Mouse (Mus musculus): ENCODE results near the gene Hist1h1d. TPM values are rescaled to one million over a fixed set of nuclear protein-coding genes. Genes with fewer than 3 reads are reported as not detected.
"Not testable (repeated sequence)": the region's sequence is repeated elsewhere in the genome, so short reads cannot be mapped to it uniquely, and the experiment has no call there.

The Hist1h1d gene
- total RNA-seq, 4 experiments from 2014 or later = 1.2 to 1.5 (median 1.4) TPM

DNA sequence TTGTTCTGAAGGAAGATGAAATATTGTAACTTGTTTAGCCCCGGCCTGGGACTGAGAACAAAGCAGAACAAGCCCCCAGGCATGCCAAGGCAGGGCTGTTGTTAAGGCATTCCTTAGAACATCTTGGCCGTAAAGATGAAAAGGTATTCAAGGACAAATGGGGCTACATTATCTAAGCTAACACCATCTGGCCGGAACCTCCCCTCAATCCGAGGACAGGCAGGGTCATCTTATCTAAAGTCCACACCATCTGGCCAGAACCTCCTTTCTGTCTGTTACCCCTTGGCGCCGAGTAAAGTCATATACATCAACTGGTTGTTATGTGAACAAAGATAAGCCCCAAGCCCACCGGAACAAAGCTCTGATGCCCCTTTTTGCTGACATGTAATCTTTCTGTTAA, 38.8 kb downstream of the Hist1h1d start:
- DNase-seq (ENCODE audit: low spot score) = not testable (repeated sequence)

DNA sequence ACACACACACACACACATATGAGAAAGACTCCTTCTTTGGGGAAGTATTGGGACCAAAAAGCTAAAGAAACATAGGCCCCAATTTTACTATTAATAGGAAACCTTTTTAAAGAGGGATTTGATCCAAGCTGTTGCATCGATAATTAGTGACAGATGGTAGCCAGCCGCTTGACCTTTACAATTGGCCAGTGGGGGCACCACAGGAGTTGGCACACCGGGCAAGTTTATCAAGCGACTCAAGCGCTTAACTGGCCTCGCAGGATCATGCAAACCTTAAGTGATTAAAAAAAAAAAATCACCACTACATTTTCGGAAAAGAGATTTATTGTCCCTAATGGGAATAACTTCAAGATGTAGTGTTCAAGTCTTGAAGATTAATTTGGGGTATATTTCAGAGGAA, 39.6 kb downstream of the Hist1h1d start:
- DNase-seq (ENCODE audit: low spot score) = no peak

DNA sequence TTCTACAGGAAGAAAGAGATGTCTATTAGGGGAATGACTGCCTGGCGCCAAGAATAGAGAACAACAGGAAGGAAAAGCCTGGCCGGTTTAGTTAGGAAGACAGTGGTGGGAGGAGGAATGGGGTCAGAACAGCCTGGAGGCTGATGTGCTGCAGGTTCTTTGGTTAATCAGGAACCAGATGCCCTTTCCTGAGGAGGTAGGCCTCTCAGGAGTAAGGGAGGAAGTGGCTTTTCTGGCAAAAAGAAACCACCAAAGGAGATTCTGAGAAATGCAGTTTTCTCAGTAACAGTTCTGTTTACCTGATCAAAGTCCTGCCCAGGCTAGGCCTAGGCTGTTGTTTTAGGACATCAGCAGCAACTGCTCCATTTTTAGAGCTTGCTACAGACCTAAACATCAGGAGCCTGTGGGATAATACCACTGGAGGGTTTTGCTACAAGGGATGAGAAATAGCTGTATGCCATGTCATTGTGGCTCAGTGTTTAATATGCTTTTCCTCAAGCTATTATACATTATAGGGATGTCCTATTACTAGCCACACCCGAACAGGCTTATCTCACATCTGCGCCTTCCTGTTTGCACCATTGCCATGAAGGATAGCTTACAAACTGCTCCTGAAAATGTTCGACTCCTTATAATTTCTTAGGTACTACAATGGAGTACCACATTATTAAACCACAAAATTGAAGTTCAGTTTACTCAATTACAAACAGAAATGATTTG, 40.1 kb downstream of the Hist1h1d start:
- DNase-seq (ENCODE audit: low spot score) = no peak

DNA sequence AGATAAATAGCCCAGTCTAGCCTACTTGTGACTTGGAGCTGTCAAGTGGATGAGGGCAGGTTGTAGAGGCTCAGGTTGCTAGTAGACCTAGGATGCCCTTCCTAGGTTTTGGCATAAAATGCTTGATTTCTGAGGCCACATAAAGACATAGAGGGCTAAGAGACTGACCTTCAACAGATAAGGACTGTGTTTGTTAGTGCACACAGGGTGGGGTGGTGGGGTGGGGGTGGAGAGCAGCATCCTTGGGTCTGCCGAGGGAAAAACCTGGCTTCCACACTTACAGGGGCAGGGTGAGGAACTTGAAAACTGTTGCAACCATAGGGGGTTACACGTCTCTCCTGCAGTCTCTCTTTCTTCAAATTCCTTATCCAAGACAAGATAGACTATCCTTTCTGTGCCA, 42.1 kb downstream of the Hist1h1d start:
- DNase-seq (ENCODE audit: low spot score) = no peak

GRCm38 (mm10) chr13:23595622-23596372, 42.7 kb downstream of the Hist1h1d start:
- no peak for DNase-seq (ENCODE audit: low spot score)

- peak; percentile 79 for DNase-seq (ENCODE audit: low spot score)
These were observed 44.9 kb downstream of the Hist1h1d start for GRCm38 (mm10) chr13:23597957-23598356.

DNA sequence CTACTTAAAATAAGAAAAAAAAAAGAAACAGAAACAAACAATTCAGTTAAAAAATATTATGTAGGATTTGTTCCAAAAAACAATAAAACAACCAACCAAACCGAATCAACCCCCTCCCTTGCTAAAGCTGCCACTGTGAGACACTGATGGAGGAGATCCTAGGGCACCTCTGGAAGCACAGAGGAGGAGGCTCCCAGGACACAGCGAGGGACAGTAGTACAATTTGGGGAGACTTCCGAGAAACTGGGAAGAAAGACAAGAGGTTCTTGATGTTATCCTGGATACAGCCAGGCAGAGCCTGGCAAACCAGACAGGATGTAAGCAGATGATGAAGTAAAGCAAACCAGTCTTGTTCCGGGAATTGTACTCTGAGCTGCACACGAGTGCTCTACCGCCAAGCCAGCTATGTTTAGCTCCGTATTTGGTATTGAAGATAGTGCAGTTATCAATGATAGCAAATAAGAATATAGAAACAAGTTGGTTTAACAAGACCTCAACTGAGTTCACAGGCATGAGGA, 50.2 kb downstream of the Hist1h1d start:
- no peak for DNase-seq (ENCODE audit: low spot score)

GRCm38 (mm10) chr13:23604452-23604851, 51.4 kb downstream of the Hist1h1d start:
- DNase-seq (ENCODE audit: low spot score) = no peak

GRCm38 (mm10) chr13:23605052-23605451, 52.0 kb downstream of the Hist1h1d start:
- no peak for DNase-seq (ENCODE audit: low spot score)

DNA sequence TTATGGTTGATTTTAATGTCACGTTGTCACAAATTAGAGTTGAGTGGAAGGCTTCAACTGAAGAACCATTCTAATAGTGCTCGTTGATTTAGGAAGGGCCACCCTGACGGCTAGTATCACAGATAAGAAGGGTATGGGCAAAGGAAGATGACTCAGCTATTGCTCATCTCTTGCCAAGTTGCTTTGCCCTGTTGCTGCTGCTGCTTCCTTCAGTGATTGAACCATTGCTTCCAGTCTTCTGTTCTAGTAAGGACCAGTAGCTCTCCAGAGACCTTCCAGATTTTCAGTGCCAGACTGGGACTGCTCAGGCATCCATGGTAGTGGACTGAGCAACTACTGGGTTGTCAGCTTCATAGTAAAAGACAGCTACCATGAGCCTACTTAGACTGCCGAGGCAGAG, 56.1 kb downstream of the Hist1h1d start:
- DNase-seq (ENCODE audit: low spot score) = no peak

GRCm38 (mm10) chr13:23609844-23610243, 56.8 kb downstream of the Hist1h1d start:
- no peak for DNase-seq (ENCODE audit: low spot score)

Small RNA genes within 50 kb of the gene (microRNA-seq; reads per million reads assigned to microRNA genes)
- gene Gm44297 (not detected), gene Gm44359 (not detected), gene Gm44394 (not detected), gene n-TStga1 (not detected)

Other genes starting within 250 kb of the Hist1h1d start
- gene Zfp322a, start 184.1 kb upstream of the Hist1h1d start, total RNA-seq (2022) = 10 to 100 TPM; 12.3 to 15.4 (median 14.7) TPM
- 1 to 10 TPM; 4.1 to 4.8 (median 4.7) TPM for gene Abt1, start 129.4 kb upstream of the Hist1h1d start, total RNA-seq (2022)
- gene Btn1a1, start 87.4 kb upstream of the Hist1h1d start, total RNA-seq (2022) = not detected
- gene Btn2a2, start 64.4 kb upstream of the Hist1h1d start, total RNA-seq (2022) = not detected
- 100 to 1,000 TPM; 231 to 254 (median 246) TPM for gene Hist1h4h, start 22.2 kb upstream of the Hist1h1d start, total RNA-seq (2022)
- gene Hist1h2af, start 19.4 kb upstream of the Hist1h1d start, total RNA-seq (2022) = 10 to 100 TPM in 1 of 4 experiments, 1 to 10 TPM in 3; 2.4 to 17.9 (median 5.5) TPM
- gene Hist1h3g, start 17.8 kb upstream of the Hist1h1d start, total RNA-seq (2022) = 1 to 10 TPM; 3.4 to 5.0 (median 3.8) TPM
- gene Hist1h2bh, start 9.9 kb upstream of the Hist1h1d start, total RNA-seq (2022) = 1 to 10 TPM in 2 of 4 experiments, under 1 TPM in 2; 0.91 to 1.3 (median 1.1) TPM
- gene Hist1h3f, start 9.2 kb upstream of the Hist1h1d start, total RNA-seq (2022) = 1 to 10 TPM; 4.6 to 6.3 (median 5.7) TPM
- 10 to 100 TPM; 18.8 to 31.0 (median 26.5) TPM for gene Hist1h4f, start 1.6 kb upstream of the Hist1h1d start, total RNA-seq (2022)
- gene Hist1h3e, start 9.1 kb downstream of the Hist1h1d start, total RNA-seq (2022) = 10 to 100 TPM; 13.1 to 17.7 (median 13.5) TPM
- gene Hist1h2ae, start 18.0 kb downstream of the Hist1h1d start, total RNA-seq (2022) = 1 to 10 TPM in 3 of 4 experiments, not detected in 1; 1.4 to 4.9 (median 1.6) TPM
- 10 to 100 TPM; 18.1 to 34.4 (median 24.0) TPM for gene Hist1h2bg, start 18.1 kb downstream of the Hist1h1d start, total RNA-seq (2022)
- 10 to 100 TPM in 2 of 4 experiments, 1 to 10 TPM in 2; 5.9 to 13.7 (median 10.7) TPM for gene Hist1h2bf, start 20.9 kb downstream of the Hist1h1d start, total RNA-seq (2022)
- 1 to 10 TPM; 1.8 to 4.3 (median 2.7) TPM for gene Hist1h2ad, start 21.1 kb downstream of the Hist1h1d start, total RNA-seq (2022)
- 1 to 10 TPM; 1.1 to 4.0 (median 2.0) TPM for gene Hist1h3d, start 22.5 kb downstream of the Hist1h1d start, total RNA-seq (2022)
- 10 to 100 TPM; 42.4 to 50.0 (median 46.1) TPM for gene Hist1h4d, start 28.3 kb downstream of the Hist1h1d start, total RNA-seq (2022)
- 10 to 100 TPM; 11.6 to 13.8 (median 12.6) TPM for gene Hist1h2be, start 67.9 kb downstream of the Hist1h1d start, total RNA-seq (2022)
- 10 to 100 TPM; 27.4 to 44.8 (median 35.5) TPM for gene Hist1h1e, start 69.3 kb downstream of the Hist1h1d start, total RNA-seq (2022)
- gene Hist1h2ac, start 130.7 kb downstream of the Hist1h1d start, total RNA-seq (2022) = 1 to 10 TPM; 1.1 to 1.6 (median 1.3) TPM
- 10 to 100 TPM; 74.6 to 82.2 (median 76.6) TPM for gene Hist1h2bc, start 130.9 kb downstream of the Hist1h1d start, total RNA-seq (2022)
- under 1 TPM in 1 of 4 experiments, not detected in 3; 0.30 TPM for gene Hist1h1t, start 142.6 kb downstream of the Hist1h1d start, total RNA-seq (2022)
- 10 to 100 TPM; 37.9 to 55.9 (median 45.3) TPM for gene Hist1h4c, start 145.2 kb downstream of the Hist1h1d start, total RNA-seq (2022)
- gene Hfe, start 157.6 kb downstream of the Hist1h1d start, total RNA-seq (2022) = 10 to 100 TPM; 58.1 to 66.0 (median 61.5) TPM
- 100 to 1,000 TPM; 145 to 209 (median 187) TPM for gene Hist1h1c, start 185.5 kb downstream of the Hist1h1d start, total RNA-seq (2022)
- 1 to 10 TPM in 2 of 4 experiments, under 1 TPM in 1, not detected in 1; 0.82 to 5.6 (median 2.3) TPM for gene Hist1h3c, start 192.3 kb downstream of the Hist1h1d start, total RNA-seq (2022)
- gene Hist1h2bb, start 193.5 kb downstream of the Hist1h1d start, total RNA-seq (2022) = 1 to 10 TPM; 2.6 to 6.9 (median 4.0) TPM
- gene Hist1h2ab, start 197.9 kb downstream of the Hist1h1d start, total RNA-seq (2022) = 1 to 10 TPM in 3 of 4 experiments, not detected in 1; 2.4 to 8.4 (median 4.0) TPM
- gene Hist1h3b, start 199.0 kb downstream of the Hist1h1d start, total RNA-seq (2022) = 10 to 100 TPM in 1 of 4 experiments, 1 to 10 TPM in 3; 2.4 to 16.9 (median 4.5) TPM
- gene Hist1h4b, start 203.8 kb downstream of the Hist1h1d start, total RNA-seq (2022) = 1 to 10 TPM; 5.4 to 9.6 (median 6.8) TPM
- gene Hist1h4a, start 208.0 kb downstream of the Hist1h1d start, total RNA-seq (2022) = 10 to 100 TPM in 1 of 4 experiments, 1 to 10 TPM in 3; 4.1 to 10.2 (median 5.4) TPM
- 1 to 10 TPM; 1.8 to 10.0 (median 6.6) TPM for gene Hist1h3a, start 209.1 kb downstream of the Hist1h1d start, total RNA-seq (2022)
- 1 to 10 TPM; 3.3 to 5.0 (median 4.0) TPM for gene Hist1h1a, start 210.4 kb downstream of the Hist1h1d start, total RNA-seq (2022)
- not detected for gene Trim38, start 216.7 kb downstream of the Hist1h1d start, total RNA-seq (2022)